Mouse (Mus musculus): Measurements from ENCODE around the gene St6gal1. TPM values are rescaled to one million over a fixed set of nuclear protein-coding genes. Genes with fewer than 3 reads are reported as not detected.
A peak's percentile ranks its signal among the peaks of the same experiment; 100 is the strongest.

St6gal1 gene
- total RNA-seq, 4 experiments from 2014 or later = 14.0 to 22.7 (median 17.8) TPM

DNA sequence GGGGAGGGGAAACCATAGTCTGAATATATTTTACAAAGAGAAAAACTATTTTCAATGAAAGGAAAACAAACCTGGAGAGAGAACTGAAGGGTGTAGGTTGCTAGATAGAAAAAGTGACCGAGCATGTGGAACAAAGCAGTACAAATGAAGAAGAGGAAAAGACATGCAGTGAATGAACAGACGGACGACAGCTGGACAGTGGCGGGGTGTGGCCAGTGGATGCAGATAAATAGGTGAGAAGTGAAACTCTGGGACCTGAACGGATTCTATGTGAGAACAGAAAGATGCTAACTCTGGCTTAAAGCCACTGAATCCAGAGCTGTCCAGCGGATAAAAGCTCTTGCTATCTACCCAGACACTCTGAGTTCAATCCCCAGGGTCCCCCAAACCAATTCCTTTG is 25.2 kb downstream of the St6gal1 start:
- DNase-seq (ENCODE audit: low spot score in 2 of 2) = no peak

DNA sequence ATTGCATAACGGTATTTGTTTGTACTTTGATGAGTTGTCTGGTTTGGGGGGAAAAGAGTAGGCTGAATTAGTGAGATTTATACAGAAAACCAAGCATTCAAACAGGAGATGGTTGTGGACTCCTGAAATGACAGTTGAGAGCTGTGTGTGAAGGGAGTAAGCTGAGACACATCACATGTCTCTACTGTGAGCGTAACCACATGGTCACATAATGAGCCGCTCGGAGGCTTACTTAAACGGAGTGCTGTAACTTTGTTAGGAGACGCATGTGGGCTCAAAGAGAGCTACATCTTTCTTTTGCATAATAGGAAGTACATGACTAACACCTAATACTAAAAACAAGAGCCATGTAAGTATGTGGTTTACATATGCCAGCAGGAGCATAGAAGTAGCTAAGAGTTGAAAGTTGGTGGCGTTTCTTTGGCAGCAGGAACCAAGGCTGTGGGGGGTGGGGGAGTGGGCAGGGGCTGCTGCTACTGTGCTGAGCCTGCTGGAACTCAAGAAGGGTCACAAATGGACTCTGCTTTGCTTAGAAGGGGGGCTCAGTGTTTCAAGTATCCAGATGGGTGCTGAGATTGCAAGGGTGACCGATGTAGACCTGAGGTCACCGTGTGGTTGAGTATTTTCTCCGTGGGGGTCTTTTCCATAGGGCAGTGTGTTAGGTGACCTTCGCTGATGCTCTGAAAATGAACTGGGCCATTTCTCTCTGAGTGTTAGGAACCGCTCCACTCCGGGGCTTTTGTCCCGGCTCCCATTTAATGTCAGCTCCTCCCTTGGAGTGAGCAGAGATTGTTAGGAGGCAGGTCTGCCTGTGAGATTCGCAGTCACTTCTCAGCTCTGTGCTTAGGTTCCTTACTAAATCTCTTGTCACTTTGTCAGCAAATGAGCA is 26.3 kb downstream of the St6gal1 start:
- DNase-seq (ENCODE audit: low spot score in 2 of 2) = no peak

DNA sequence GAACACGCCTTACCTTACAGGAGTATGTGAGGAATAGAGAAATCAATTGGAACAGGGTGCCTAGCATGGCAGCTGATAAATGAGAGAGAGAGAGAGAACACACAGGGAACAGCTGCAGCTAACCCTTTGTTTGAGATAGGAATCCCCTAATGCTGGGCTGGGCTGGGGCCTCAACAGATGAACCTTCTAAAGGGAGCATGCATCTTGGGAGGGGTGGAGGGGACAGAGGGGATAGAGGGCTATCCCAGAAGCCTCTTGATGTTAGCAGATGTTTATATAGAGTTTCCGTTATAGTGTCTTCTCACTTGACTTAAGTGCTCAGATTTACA is 26.9 kb downstream of the St6gal1 start:
- no peak for DNase-seq (ENCODE audit: low spot score in 2 of 2)

DNA sequence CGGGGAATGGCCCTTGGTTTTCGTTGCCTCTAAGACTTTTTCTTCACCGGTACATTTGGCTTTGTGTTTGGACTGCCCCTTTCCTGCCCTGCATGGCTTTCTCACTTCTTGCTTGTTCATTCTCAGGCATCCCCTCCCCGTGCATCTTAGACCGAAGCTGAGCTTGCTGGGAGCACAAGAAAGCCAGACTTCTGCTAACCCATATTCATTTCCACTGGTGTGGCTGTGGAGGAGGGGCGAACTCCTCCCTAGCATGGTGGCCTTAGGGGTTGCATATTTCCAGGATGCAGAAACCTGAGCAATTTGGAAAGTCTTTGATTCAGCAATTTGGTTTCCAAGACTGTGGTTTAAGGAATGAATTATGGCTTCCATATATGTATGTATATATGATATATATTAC is 29.1 kb downstream of the St6gal1 start:
- DNase-seq (ENCODE audit: low spot score in 2 of 2) = no peak

DNA sequence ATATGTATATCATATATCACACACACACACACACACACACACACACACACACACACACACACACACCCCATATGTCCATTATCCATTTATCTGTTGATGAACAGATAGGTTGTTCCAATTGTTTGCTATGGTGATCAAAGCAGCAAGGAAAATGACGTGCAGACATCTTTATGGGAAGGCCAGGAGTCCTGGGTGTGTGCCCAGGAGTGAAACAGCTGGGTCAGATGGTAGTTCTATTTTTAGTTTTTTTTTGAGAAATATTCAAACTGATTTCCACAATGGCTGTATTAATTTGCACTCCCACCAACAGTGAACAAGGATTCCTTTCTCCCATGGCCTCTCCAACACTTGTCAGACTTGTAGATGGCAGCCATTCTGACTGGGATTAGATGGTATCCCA is 29.5 kb downstream of the St6gal1 start:
- no peak for DNase-seq (ENCODE audit: low spot score in 2 of 2)

DNA sequence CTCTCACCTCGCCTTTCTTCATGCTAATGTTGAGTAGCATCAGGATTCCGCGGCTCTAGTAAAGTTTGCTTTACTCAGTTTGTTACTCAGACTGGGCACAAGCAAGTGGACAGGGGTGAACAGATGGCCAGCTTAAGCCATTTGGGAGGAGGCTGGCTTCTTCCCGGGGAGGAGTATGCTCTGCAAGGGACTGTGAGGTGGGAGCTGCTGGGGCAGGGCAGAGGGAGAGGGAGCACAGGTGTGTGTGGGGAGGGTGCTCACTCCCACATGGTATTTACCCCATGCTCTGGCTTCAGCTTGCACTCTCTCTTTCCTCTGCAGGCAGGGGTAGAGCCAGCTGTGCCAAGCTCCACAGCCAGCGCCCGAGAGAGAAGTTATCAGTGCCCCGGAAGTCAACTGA is 32.1 kb downstream of the St6gal1 start:
- DNase-seq (ENCODE audit: low spot score in 2 of 2) = no peak

DNA sequence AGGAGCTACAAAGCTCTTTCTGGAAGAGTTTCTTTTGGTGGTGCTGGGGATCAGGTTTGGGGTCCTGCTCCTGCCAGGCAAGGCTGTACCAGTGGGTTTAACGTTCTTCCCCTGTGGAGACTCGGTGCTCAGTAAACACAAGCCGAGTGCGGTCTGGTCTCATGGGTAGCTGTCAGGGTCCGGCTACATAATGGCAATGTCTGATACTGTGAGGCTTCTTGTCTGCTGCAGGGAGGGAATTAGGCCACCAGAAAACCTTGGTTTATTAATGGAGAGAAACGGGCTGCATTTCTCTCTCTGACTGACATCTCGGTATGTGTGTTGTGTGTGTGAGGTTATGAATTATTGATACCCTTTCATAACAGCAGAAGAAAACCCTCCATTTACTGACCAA is 33.9 kb downstream of the St6gal1 start:
- no peak for DNase-seq (ENCODE audit: low spot score in 2 of 2)

DNA sequence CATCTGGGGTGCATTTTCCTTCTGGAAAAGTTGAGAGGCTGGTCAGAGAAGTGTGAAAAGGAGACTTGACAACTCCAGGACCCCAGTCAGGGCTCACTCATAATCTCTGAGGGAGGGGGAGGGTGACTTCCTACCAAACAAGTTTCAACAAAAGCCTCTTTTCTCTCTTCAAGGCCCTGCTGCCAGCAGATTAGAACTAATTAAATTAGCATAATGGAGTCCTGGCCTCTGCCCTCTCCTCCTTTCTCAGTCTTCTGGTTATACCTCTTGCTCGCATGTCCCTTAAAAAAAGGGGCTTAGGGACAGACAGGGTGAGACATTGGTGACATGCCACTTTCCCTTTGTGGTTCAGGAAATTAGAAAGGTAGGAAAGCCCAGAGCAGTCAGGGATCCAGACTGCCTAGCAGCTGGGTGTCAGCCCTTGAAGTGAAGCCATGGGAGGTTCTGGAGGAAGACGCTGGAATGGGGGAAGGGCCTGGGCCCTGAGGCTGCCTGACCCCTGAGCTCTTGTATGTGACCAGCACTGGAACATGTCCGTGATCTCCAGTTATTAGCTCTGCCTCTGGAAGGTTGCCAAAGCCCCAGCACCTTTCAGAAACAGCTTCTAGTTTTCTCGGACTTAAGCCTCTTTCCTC is 34.4 kb downstream of the St6gal1 start:
- no peak for DNase-seq (ENCODE audit: low spot score in 2 of 2)

DNA sequence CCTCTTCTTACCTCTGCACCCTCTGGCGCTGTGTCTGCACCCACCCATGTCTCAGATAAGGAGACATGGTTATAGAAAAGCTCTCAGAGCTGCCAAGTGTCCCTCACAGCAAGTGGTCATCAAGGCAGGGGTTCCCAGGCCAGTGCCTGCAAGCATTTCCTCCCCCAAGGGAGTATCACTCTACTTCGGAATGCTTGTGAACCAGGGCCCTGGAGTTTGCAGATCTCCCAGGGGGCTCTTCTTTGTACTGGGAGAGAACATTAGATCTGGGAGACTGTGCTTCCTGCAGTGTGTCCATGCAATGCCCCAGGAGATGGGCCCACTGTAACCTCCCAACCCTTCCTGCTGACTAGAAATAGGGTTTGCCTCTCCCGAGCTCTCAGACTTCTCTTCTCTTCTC is 35.0 kb downstream of the St6gal1 start:
- no peak for DNase-seq (ENCODE audit: low spot score in 2 of 2)

DNA sequence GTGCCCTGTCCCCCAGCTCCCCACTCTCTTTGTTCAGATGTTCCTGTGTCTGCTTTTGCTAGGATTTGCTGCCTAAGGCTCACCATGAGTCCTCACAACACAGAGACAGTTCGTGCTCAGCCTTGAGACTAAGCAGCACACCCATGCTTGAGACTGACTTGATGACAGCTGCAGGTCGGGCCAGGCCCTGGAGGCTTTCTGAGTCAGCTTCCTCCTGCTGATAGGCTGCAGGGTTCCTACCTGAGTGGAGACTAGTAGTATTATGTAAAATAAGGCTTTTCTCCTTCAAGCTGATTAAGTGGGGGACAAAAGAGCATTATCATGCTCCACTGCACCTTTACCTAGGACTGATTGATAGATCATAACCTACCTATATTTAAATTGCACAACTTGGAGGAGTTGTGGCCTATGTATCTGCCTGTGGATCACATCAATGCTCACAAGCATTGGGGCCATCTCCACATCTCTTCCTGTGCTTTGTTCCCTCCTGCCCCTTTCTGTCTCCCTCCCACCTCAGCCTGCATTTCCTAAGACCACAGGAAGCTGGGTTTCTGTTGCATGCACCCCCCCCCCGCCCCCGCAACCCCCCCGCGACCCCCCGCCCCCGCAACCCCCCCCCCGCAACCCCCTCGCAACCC is 37.7 kb downstream of the St6gal1 start:
- no peak for DNase-seq (ENCODE audit: low spot score in 2 of 2)

DNA sequence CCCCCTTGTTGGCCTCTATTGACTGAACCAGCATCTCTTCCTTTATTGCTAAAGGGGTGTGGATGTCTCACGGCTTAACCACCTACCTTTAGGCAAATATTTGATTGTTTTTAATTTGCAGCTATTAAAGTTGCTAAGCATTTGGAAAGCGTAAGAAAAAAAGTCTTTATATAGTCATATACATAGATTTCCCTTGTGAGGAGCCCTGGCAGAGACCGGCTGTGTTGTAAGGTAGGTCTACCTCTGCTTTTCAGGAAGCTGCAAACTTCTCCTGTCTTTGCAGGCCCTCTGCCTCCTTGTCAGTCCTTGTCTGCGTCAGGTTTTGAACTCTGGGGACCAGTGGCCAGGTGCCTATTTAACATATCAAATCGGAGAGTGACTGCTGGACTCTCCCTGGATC is 38.3 kb downstream of the St6gal1 start:
- no peak for DNase-seq (ENCODE audit: low spot score in 2 of 2)

DNA sequence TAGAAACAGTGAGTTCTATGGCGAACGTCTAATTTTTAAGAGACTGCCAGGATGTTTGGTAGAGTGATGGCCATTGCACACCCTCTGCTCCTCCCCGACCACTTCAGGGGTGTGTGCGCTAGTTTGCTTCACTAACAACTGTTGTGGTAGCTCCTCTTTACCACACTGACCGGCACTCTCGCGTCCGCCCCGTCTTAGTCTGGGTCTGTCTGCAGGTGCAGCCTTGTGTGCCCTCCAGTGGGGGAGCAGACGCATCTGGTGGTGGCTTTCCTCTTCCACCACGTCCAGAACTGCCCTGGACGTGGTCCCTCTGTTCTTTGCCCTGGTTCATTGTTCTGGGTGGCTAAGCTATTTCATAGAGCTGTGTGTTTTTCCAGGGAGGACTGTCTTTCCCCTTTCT is 40.5 kb downstream of the St6gal1 start:
- DNase-seq (ENCODE audit: low spot score in 2 of 2) = no peak

DNA sequence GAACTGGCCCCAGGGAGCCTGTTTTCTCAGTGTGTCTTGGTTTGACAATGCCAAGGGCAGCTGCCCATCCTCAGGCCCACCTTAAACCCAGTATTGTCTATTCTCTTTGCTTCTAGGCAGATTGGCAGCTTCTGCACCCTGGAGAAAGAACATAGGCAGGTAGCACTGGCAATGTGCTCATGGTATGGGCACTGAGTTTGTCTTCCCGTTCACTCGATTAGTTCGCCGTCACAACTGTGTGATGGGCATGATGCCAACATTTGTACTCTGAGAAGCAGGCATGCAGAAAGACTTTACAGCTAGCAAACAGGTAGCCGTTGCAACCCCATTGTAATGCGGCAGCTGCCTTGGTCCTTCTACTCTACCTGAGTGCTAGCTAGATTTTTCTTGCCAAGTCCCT is 40.9 kb downstream of the St6gal1 start:
- DNase-seq (ENCODE audit: low spot score in 2 of 2) = no peak

DNA sequence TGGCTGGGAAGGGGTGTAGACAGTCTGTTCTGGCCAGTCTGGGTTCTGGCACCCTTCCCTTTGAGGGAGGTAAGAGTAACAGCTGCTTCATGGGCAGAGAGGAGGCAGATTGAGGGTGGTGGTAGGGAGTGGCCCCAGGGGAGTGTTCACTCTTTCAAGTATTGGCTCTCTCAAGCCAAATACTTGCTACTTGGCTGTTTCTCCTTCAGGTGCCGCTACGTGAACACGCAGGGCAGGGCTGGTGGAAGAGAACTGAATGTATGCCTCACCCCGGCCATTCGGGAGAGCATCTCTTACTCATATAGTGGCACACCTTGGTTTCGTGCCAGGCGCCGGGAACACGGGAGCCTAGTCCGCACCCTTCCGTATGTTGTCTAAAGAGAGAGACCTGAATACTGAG is 41.8 kb downstream of the St6gal1 start:
- no peak for DNase-seq (ENCODE audit: low spot score in 2 of 2)

DNA sequence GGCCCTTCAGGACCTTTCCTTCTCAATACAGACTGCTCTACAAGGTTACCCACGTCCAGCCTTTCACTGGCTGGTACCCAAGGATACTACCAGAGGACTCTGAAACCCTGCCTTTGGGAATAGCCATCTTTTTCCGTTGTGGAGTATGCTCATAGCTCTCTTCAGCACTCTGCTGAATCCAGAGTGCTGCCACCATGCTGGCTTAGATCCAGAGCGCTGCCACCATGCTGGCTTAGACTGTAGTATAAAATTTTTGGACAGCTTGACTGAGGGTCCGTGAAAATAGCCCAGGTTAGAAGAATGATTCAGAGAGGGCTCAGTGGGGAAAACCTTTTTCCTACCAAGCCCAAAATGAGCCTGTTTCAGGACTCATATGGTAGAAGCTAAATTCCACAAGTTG is 42.4 kb downstream of the St6gal1 start:
- no peak for DNase-seq (ENCODE audit: low spot score in 2 of 2)

DNA sequence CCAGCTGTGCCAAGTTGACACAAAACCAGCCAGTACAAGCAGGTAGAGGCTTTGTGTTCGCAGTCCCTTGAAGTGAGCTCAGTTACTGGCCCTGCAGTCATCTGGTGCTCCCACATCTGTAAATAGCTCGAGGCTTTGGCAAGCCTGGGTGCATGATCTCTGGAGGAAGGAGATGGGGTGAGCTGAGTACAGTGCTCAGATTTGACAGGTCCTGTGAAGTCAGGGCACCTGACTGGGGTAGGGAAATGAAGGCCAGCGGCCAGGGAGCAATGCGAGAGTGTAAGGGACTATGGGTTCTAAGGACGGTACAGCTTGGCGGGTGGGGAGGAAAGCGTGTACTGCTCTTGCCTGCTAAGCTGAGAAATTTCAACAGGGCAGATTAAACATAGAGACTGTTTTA is 43.7 kb downstream of the St6gal1 start:
- no peak for DNase-seq (ENCODE audit: low spot score in 2 of 2)

DNA sequence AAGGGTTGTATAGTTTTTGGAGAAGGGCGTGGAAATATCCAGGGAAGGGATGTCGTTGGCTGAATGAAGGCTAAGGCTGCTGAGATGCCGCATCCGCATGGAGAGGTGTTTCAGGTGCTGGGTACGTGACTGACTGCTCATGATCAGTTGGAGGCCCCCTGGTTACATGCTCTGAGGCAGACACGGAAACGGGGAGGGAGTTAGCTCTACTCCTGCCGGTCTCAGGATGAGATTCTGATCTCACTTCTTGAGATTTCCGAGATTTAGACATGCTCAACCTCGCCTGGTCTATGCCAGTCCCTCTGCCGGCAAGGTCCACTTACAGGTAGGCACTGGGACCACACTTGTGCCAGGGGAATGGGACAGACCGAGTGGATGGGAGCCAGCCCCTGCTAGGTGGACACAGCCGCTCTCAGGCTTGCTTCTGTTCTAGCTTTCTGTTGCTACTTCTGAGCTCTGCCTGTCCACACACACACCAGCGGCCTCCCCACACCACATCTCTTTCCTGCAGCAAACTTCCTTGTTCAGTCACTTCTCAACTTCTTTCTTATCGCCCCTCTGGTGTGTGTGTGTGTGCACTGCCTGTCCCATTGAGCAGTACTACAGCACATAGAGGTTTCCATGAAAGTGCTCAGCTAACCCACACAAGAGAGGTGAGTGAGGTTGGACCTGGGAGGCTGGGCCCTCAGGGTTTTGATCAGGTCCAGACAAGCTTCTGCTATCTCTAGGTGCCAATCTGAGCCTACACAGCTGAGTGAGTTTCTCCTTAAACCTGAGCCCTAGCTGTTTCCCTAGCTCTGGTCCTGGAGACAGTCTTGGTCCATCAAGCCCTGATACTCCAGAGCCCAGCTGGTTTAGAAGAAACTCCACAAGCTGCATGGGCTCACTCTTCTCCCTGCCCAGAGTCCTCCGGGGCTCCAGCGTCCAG is 44.8 kb downstream of the St6gal1 start:
- no peak for DNase-seq (ENCODE audit: low spot score in 2 of 2)

DNA sequence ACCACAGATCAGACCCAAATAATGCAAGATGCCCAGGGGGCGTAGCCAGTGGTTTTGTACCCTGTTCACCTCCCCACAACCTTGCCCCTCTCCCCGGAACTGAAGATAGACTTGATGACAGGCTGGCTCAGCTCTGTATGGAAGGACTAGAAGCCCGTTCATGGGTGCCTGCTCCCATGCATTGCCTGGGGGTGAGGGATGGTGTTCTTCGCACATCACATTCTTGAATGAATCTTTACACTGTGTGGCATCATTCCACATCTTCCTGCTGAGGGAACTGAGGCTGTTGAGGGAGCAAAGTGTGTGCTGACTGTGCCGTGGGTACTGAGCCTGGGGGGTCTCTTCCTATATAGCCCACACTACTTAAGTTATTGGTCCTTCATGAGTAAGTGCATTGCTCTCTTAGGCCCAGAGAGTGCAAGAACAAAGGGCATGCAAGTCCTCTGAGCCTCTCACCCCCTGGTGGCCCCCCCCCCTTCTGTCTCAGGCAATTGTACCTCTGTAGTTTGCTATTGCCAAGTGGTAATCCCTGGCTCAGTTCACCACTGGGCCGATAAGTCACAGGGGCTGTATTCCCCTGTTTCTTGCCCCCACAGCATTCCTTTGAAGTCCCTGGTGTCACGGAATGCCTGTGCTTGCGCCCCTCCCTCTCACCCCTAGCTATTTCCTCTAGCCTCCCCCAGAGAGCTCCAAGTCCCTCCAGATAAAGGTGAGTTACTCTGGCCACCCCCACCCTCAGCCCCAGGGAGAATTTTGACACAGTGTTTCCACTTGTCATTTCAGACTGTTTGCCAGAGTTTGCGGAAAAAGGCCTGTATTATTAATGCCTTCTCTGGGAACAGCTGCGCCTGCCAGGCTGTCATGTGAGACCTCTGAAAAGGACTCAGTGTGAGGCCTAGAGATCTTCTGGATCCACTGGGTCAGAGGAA is 45.7 kb downstream of the St6gal1 start:
- DNase-seq (ENCODE audit: low spot score in 2 of 2) = peak in 1 of 2 experiments; percentile 42

DNA sequence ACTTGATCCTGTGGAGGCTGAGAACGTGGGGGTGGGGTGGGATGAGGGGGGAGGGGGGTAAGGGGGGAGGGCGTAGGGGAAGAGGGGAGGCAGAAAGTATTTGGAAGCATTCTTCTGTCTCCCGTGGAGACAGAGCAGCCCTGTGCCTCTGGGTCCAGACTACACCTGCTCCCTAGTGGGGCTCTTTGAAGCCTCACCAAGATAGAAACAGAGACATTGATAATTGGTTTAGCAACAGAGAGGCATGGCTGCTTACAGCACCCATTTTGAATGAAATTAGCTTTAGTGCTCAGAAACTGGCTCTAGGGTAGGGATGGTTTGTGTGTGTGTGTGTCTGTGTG is 46.3 kb downstream of the St6gal1 start:
- no peak for DNase-seq (ENCODE audit: low spot score in 2 of 2)

DNA sequence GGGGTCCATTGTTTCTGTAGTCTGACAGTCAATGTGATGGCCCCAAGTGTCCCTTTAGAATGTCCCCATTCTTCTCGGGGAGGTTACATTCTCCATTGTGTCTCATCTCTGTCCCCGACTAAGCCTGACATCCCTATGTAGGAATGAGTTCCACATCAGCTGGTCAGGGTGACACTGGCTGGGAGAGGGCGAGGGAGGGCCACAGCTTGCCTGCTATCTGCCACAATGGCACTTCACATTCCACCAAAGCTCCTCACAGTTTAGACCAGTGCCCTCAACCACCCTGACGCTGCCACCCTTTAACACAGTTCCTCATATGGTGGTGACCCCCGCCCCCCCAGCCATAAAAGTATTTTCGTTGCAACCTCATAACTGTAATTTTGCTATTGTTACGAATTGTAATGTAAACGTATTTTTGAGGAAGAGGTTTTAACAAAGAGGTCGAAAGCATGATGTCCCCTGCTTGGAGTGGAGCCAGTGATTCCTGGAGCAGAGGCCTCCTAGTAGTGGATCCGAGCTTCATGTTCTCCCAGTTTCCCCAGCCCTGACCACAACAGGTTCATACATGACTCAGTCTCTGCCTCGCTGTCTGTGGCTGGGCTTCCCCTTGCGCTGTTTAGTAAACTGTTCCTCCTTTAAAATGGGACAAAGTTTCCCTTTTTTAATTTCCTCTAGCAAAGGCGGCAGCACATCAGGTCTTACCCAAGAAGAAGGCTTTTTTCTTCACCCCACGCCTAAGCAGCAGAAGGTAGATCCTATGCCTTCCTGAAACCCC is 47.4 kb downstream of the St6gal1 start:
- DNase-seq (ENCODE audit: low spot score in 2 of 2) = no peak

Measured in layer of hippocampus, adult 8-10 months (tissue).